Mouse (Mus musculus) cerebellum, adult 11 months (tissue): ENCODE results near the gene Zfp687.
"Not testable (repeated sequence)": the region's sequence is repeated elsewhere in the genome, so short reads cannot be mapped to it uniquely, and the experiment has no call there.

Source experiments
- DNase-seq: peaks from one replicate; pipeline ENCODE4 v3.0.0; 2022

Gene Zfp687

DNA sequence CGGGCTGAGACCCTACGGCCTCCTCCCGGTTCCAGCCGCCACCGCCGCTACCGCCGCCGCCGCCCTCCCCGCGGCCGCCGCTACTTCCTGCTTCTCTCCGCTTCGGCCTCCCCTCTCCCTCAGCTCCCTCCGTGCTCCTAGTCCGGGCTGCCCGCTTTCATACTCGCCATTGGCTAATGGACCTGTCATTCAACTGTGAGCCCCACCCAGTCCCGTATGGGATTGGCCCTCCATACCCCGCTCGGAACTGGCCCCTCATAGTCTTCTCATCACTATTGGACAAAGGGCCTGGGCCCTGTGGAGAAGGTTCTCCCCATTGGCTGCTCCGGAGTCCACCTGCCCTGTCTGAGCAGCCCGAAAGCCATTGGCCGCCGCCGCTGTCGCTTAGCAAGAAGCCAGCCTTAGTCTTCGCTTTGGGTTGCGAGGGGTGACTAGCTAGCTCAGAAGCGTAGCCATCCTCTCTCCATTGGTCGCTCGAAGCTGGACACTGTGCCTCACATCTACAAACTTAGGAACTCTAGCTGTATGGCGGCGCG, at the start of gene Zfp687:
Gene Zfp687, minus strand, starts transcription at position 112 of the 536 bp plus-strand sequence.
- peak; percentile 100 for DNase-seq

GRCm38 (mm10) chr3:95063741-95064140, 48.5 kb upstream of the Zfp687 start:
- no peak for DNase-seq

- no peak for DNase-seq
Measured at GRCm38 (mm10) chr3:95058078-95058477, 42.8 kb upstream of the Zfp687 start.

DNA sequence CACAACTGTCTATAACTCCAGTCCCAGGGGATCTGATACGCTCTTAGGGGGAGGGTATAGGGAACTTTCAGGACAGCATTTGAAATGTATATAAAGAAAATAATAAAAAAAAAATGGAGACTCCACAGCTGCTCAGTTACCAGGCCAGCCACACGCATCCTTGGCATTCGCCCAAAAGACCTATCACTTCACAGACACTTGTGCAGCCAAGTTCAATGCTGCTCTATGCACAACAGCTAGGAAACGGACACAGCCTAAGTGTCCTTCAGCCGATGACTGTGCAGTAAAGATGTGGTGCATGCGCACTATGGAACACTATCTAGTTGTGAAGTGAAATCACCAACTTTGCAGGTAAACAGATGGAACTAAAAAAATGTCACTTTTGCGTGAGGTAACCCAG, 41.0 kb upstream of the Zfp687 start:
- DNase-seq = no peak

DNA sequence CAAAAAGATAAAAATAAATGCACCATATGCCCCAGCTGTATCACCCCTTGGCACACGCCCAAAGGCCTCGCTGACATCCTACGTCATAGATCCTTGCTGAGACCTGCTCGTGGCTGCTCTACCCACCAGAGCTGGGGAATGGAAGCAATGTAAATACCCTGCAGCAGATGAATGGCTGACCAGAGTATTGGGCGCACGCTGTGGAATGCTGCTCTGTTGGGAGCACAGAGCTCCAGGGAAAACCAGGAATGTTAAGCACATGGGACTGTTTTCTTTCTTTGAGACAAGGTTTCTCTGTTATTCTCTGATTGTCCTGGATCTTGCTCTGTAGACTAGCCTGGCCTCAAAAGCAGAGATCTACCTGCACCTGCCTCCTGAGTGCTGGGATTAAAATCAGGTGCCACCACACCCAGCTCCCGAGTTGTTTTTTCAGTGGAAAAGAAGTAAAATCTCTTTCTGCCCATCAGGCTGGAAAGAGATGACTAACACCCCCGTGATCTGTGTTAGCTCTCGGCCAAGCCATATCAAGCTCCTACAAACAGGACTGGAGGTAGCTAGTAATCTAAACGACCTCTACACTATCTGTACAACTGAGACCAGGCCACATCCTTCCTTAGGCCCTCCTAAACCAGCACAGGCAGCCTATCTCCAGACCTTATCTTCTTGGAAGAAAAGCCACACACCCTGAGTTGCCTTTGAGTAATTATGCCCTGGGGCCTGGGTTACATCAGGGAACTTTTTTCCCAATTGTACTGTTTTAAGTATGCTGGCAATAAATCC, 39.4 kb upstream of the Zfp687 start:
- peak; percentile 20 for DNase-seq

GRCm38 (mm10) chr3:95053701-95054100, 38.5 kb upstream of the Zfp687 start:
- no peak for DNase-seq

- DNase-seq = no peak
Measured at GRCm38 (mm10) chr3:95052959-95053358, 37.7 kb upstream of the Zfp687 start.

GRCm38 (mm10) chr3:95047914-95048313, 32.7 kb upstream of the Zfp687 start:
- DNase-seq = no peak

GRCm38 (mm10) chr3:95046462-95047057, 31.3 kb upstream of the Zfp687 start:
- no peak for DNase-seq

- DNase-seq = no peak
Measured at GRCm38 (mm10) chr3:95043251-95043650, 28.0 kb upstream of the Zfp687 start.

DNA sequence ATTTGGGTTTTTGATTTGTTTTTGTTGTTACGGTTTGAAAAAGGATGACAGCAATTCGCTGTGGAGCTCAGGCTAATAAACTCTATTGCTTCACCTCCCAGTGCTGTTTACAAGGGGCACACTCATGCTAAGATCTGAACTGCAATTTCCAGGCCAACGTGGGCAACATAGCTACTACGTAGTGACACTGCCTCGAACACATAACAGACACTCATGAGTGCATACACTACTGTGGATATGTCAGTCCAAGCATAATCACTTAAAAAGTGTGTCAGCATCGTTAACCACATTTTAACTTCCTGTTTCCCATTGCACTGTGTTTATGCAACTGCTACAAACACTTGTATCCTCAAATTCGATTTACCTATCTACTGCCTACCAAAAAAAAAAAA, 27.6 kb upstream of the Zfp687 start:
- DNase-seq = no peak

- DNase-seq = peak; percentile 94
Measured at GRCm38 (mm10) chr3:95042166-95042837, 27.1 kb upstream of the Zfp687 start, which contains the start of gene Psmd4. Gene Psmd4 (minus strand): TSS chr3:95042614.

- no peak for DNase-seq
Measured at GRCm38 (mm10) chr3:95041625-95042024, 26.4 kb upstream of the Zfp687 start.

GRCm38 (mm10) chr3:95029953-95030352, 14.7 kb upstream of the Zfp687 start:
- no peak for DNase-seq

DNA sequence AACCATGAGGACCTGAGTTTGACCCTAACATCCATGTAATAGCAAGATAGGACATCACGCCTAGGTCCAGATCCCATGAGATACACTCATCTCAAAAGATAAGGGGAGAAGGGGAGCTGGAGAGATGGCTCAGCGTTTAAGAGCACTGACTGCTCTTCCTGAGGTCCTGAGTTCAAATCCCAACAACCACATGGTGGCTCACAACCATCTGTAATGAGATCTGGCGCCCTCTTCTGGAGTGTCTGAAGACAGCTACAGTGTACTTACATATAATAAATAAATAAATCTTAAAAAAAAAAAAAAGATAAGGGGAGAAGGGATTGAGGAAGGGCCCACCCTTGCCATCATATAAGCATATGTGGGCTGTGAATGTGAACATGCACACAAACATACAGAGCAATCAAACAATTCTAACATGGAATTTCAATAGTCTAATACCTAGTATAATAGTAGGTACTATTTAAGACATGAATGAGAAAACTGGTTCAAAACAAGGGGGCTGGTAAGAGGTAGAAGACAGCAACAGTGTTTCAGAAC, 14.1 kb upstream of the Zfp687 start:
- not testable (repeated sequence) for DNase-seq

DNA sequence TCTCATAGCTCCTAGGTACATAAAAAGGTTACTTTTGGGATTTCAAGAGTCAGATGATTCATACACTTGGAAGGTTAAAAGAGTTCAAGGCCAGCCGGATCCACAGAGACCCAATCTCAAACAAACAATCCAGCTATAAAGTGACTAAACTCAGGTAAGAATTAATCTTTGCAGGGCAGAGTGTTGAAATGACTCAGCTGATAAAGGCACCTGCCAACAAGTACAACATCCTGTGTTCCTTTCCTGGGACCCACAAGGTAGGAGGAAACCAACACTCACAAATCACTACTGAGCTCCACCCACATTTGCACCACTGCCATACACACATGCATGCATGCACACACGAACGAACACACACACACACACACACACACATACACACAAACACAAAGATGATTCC, 13.4 kb upstream of the Zfp687 start:
- no peak for DNase-seq

DNA sequence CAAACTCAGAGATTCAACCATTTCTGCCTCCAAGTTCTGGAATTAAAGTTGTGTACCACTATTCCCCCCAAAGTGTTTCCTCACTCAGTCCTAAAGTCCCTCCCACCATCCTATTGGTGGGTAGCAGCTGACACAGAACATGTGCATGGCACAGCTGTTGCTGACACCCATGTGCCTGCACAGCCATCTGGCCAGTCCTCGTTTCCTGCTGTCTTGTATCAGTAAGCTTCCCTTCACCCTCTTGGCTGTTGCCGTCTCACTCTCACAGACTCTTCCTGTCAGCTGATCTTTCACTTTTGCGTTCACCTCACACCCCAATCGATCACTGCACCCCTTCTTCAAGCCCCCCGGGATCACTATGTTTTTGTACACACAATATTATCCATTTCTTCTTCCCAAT, 12.5 kb upstream of the Zfp687 start:
- no peak for DNase-seq

GRCm38 (mm10) chr3:95027057-95027645, 11.9 kb upstream of the Zfp687 start:
- DNase-seq = no peak

- no peak for DNase-seq
Measured at GRCm38 (mm10) chr3:95025202-95025601, 10.0 kb upstream of the Zfp687 start.

DNA sequence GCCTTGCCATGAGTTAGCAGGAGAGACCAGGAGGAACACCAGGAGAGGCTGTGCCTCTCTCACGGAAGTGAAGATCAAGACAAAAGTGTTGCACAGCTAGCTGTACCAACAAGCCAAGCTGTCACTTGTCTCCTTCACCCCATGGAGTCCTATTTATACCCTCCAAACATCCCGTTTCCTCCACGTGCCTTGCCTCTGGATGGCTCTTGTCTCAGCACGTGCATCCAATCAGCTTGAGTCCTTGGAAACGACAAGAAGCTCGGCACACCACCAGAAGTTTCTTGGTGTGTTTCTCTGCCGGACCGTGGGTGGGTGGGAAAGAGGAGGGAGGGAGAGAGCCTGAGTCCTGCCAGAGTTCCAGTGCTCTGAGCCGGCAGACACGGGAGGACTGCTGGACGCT, 9.3 kb upstream of the Zfp687 start:
- DNase-seq = no peak

- DNase-seq = not testable (repeated sequence)
Measured at GRCm38 (mm10) chr3:95020956-95021355, 5.7 kb upstream of the Zfp687 start.

- DNase-seq = no peak
Measured at GRCm38 (mm10) chr3:95018741-95019140, 3.5 kb upstream of the Zfp687 start.

- no peak for DNase-seq
Measured at GRCm38 (mm10) chr3:95016532-95017056, 1.3 kb upstream of the Zfp687 start.
